Mouse (Mus musculus) gastrocnemius, postnatal 36 days (tissue): ENCODE data around the gene Btbd35f3. TPM values are rescaled to one million over a fixed set of nuclear protein-coding genes. Genes with fewer than 3 reads are reported as not detected.
"Not testable (repeated sequence)": the region's sequence is repeated elsewhere in the genome, so short reads cannot be mapped to it uniquely, and the experiment has no call there.

Source experiments
- DNase-seq, 2 experiments: peaks; one replicate each; pipeline ENCODE4 v3.0.0; 2022
- intact Hi-C: fragments of 180-260 bp; cut with DNase I; formaldehyde crosslinking; loops from one replicate; pipeline ENCODE4 v1.15.1; 2025
- long read RNA-seq, 2 experiments: library from polyadenylated mRNA; stranded (forward); transcript quantifications; one replicate each; pipeline ENCODE4 v2.0.0; 2021
- total RNA-seq, 2 experiments: library from RNA; stranded (reverse); gene quantifications; 2 replicates each; pipeline ENCODE4 v1.2.3; 2021

Gene Btbd35f3
- total RNA-seq, result not detected
- long read RNA-seq, experiment 1, result 0 reads
- long read RNA-seq, experiment 2, result 0 reads

- DNase-seq, intact Hi-C loops: not testable (repeated sequence)
These were observed at the start of gene Btbd35f3 for GRCm38 (mm10) chrX:4037374-4037773. Gene Btbd35f3 (plus strand): TSS chrX:4037674.

Other genes with a start within 250 kb of the Btbd35f3 start
- gene Btbd35f16, start 80.7 kb upstream of the Btbd35f3 start, total RNA-seq, result not detected
- not detected for gene Btbd35f28, start 158.9 kb downstream of the Btbd35f3 start, total RNA-seq